Mouse (Mus musculus) liver, postnatal 0 days (tissue): ENCODE measurements around the gene Iqcg. TPM values are rescaled to one million over a fixed set of nuclear protein-coding genes. Genes with fewer than 3 reads are reported as not detected.
"Not testable (repeated sequence)": the region's sequence is repeated elsewhere in the genome, so short reads cannot be mapped to it uniquely, and the experiment has no call there.

Experiments
- ATAC-seq: fragments of 200-750 bp; cut with Nextera tagmentation; 2 replicates; pipeline ENCODE4 v1.8.0; 2017; ENCODE audit warnings: mild to moderate bottlenecking, moderate library complexity
- DNase-seq: peaks from one replicate; pipeline ENCODE4 v3.0.0-alpha.2; 2016
- H3K27ac ChIP-seq: fragments of 300-500 bp; sonication (generic); 2 replicates; pipeline ENCODE4 v1.5.1; 2014; ENCODE audit warnings: antibody characterized with exemption, moderate library complexity, mild to moderate bottlenecking, low read depth
- H3K27me3 ChIP-seq: fragments of 300-500 bp; sonication (generic); 2 replicates; pipeline ENCODE4 v1.6.1; 2014; ENCODE audit warnings: low read length, control low read depth, mixed read lengths; ENCODE audit not compliant: insufficient read depth
- H3K36me3 ChIP-seq: fragments of 300-500 bp; sonication (generic); replicated peaks from 2 replicates; pipeline ENCODE4 v1.6.1; 2014; ENCODE audit warnings: mild to moderate bottlenecking, control low read depth, low read length, moderate library complexity, mixed read lengths; ENCODE audit not compliant: insufficient read depth
- H3K4me1 ChIP-seq: fragments of 300-500 bp; sonication (generic); 2 replicates; pipeline ENCODE4 v1.6.1; 2014; ENCODE audit warnings: antibody characterized with exemption, mild to moderate bottlenecking, control low read depth; ENCODE audit not compliant: insufficient read depth
- H3K4me2 ChIP-seq: fragments of 300-500 bp; sonication (generic); 2 replicates; pipeline ENCODE4 v1.6.1; 2014; ENCODE audit warnings: low read depth, mild to moderate bottlenecking, low read length, moderate library complexity, mixed read lengths
- H3K4me3 ChIP-seq: fragments of 300-500 bp; sonication (generic); 2 replicates; pipeline ENCODE4 v1.5.1; 2014; ENCODE audit warnings: low read depth, low read length
- H3K9ac ChIP-seq: fragments of 300-500 bp; sonication (generic); replicated peaks from 2 replicates; pipeline ENCODE4 v1.6.1; 2014; ENCODE audit warnings: mild to moderate bottlenecking, moderate library complexity
- H3K9me3 ChIP-seq: fragments of 300-500 bp; sonication (generic); 2 replicates; pipeline ENCODE4 v1.6.1; 2016; ENCODE audit warnings: mild to moderate bottlenecking, control low read depth, low read length, mixed read lengths
- CTCF ChIP-seq: sonication (generic); IDR thresholded peaks from 2 replicates; pipeline ENCODE4 v1.5.1; 2016; ENCODE audit warnings: antibody characterized with exemption, low read depth
- EP300 ChIP-seq: IDR thresholded peaks from 2 replicates; pipeline ENCODE4 v1.6.1; 2016; ENCODE audit warnings: antibody characterized with exemption, low read depth, mild to moderate bottlenecking
- WGBS: fragments of 180-500 bp; shearing (Covaris S2); extraction: QIAGEN DNeasy Blood & Tissue Kit; methylation state at CpG from one replicate; pipeline ENCODE4 v1.1.7; 2014; ENCODE audit not compliant: insufficient replicate concordance; 5-methylcytosine and 5-hydroxymethylcytosine counted together
- polyA plus RNA-seq: library from polyadenylated mRNA; unstranded; fragments of >200 nt; fragmentation: Nextera tagmentation; extraction: Ambion mirVana; gene quantifications from 2 replicates; pipeline ENCODE4 v1.2.1, GENCODE M21; 2015

The Iqcg gene
- polyA plus RNA-seq, 1 experiment from 2014 or later, result 0.95 TPM

DNA sequence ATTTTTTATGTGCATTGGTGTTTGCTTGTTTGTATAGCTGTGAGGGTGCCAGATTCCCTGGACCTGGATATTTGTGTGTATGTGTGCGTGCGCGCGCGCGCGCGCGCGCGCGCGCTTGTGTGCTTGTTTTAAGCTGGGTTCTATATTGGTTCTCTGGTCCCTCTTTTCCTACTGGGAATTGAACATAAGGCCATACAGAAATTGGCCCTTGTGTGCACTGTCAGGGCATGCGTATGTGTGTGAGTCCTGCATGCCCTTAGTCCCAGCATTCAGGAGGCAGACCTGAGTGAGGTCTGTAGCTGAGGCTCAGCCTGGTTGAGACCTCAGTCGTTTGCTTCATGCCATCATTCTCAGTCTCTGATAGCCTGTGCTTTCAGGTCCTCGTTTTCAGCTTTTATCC lies 2.0 kb upstream of the Iqcg start:
- peaks cover 31% of the 10 kb centered on the region for H3K36me3 ChIP-seq
- H3K9ac ChIP-seq, result peak overlapping the region; percentile 50; the same call in 1 of the 2 replicates
- peaks cover 28% of the 10 kb centered on the region for H3K4me1 ChIP-seq
- H3K4me3 ChIP-seq, result peak overlapping the region; percentile 92
- TF ChIP-seq EP300, result no peak
- ATAC-seq (no peak), DNase-seq (no peak)
- no peaks in the 10 kb centered on the region for H3K27me3 ChIP-seq
- no peaks in the 10 kb centered on the region for H3K9me3 ChIP-seq
- peak overlapping the region; percentile 45; the same call in 1 of the 2 replicates for H3K27ac ChIP-seq
- H3K4me2 ChIP-seq, result peak overlapping the region; percentile 78
- WGBS, result 78% methylated on average over 16 of the region's 16 CpGs

GRCm38 (mm10) chr16:33056786-33057185 lies 768 bp upstream of the Iqcg start:
- TF ChIP-seq CTCF (no peak), EP300 (no peak)
- no peak for DNase-seq
- ATAC-seq, result peak; percentile 71
- Histone ChIP-seq H3K9me3 (no peaks in the 10 kb centered on the region), H3K27me3 (no peaks in the 10 kb centered on the region), H3K4me3 (peak overlapping the region; percentile 92), H3K9ac (peak overlapping the region; percentile 91), H3K36me3 (peaks cover 31% of the 10 kb centered on the region), H3K4me1 (peaks cover 21% of the 10 kb centered on the region), H3K27ac (peak overlapping the region; percentile 88), H3K4me2 (peak overlapping the region; percentile 78)
- under 1% methylated on average over 24 of the region's 24 CpGs for WGBS

DNA sequence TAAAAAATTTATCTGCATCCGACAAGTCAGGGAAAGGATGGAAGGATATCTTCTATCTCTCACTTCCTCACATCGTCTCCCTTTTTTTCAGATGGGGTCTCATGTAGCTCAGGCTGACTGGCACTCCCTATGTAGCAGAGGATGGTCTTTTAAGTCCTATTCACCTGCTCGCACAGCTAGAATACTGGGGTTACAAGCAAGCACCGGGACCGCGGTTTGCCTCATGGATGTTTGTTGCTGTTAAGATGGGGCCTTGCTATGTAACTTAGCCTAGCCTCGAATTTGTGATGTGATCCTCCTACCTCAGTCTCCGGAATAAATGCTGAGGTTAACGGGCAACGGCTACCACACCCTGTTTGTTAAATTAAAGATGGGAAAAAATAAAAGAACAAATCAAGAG lies 363 bp downstream of the Iqcg start:
- Histone ChIP-seq H3K9me3 (no peaks in the 10 kb centered on the region), H3K4me2 (peak overlapping the region; percentile 78), H3K9ac (0 out of 2 replicates have a peak overlapping the region, but pooled peaks have one; percentile 17), H3K4me1 (peaks cover 15% of the 10 kb centered on the region; the same call in 1 of the 2 replicates), H3K27me3 (no peaks in the 10 kb centered on the region), H3K27ac (no peak overlapping the region), H3K36me3 (peaks cover 26% of the 10 kb centered on the region), H3K4me3 (peak overlapping the region; percentile 92)
- no peak for ATAC-seq
- no peak for TF ChIP-seq CTCF
- TF ChIP-seq EP300, result no peak
- DNase-seq, result no peak
- WGBS, result 16% methylated on average over 10 of the region's 10 CpGs

- not testable (repeated sequence) for H3K27ac ChIP-seq, DNase-seq, H3K4me2 ChIP-seq, H3K4me3 ChIP-seq, H3K9ac ChIP-seq, H3K9me3 ChIP-seq, H3K27me3 ChIP-seq, ATAC-seq
- Histone ChIP-seq H3K4me1 (peaks cover 15% of the 10 kb centered on the region; the same call in 1 of the 2 replicates), H3K36me3 (peaks cover 19% of the 10 kb centered on the region)
- 84% methylated on average over 2 of the region's 2 CpGs for WGBS
These were observed 1.1 kb downstream of the Iqcg start for GRCm38 (mm10) chr16:33054927-33055326.

- peaks cover 6% of the 10 kb centered on the region; the same call in 1 of the 2 replicates for H3K4me1 ChIP-seq
- TF ChIP-seq CTCF (no peak), EP300 (no peak)
- ATAC-seq (no peak), DNase-seq (no peak)
- H3K36me3 ChIP-seq, result peaks cover 1% of the 10 kb centered on the region; the same call in 1 of the 2 replicates
- no peak overlapping the region for H3K9ac ChIP-seq
- no peak overlapping the region for H3K27ac ChIP-seq
- H3K4me2 ChIP-seq, result no peak overlapping the region
- WGBS, result 66% methylated on average over 5 of the region's 5 CpGs
- H3K9me3 ChIP-seq, result no peaks in the 10 kb centered on the region
- H3K4me3 ChIP-seq, result no peak overlapping the region
- H3K27me3 ChIP-seq, result no peaks in the 10 kb centered on the region
These were observed 2.9 kb downstream of the Iqcg start for GRCm38 (mm10) chr16:33053141-33053540.

- Histone ChIP-seq H3K27me3 (no peaks in the 10 kb centered on the region), H3K27ac (no peak overlapping the region), H3K4me1 (no peaks in the 10 kb centered on the region), H3K36me3 (no peaks in the 10 kb centered on the region), H3K4me3 (no peak overlapping the region), H3K9me3 (no peaks in the 10 kb centered on the region), H3K4me2 (no peak overlapping the region), H3K9ac (no peak overlapping the region)
- ATAC-seq (no peak), DNase-seq (no peak)
- 78% methylated on average over 16 of the region's 16 CpGs for WGBS
- TF ChIP-seq CTCF (no peak), EP300 (no peak)
These were observed 6.2 kb downstream of the Iqcg start for GRCm38 (mm10) chr16:33049809-33050208.

DNA sequence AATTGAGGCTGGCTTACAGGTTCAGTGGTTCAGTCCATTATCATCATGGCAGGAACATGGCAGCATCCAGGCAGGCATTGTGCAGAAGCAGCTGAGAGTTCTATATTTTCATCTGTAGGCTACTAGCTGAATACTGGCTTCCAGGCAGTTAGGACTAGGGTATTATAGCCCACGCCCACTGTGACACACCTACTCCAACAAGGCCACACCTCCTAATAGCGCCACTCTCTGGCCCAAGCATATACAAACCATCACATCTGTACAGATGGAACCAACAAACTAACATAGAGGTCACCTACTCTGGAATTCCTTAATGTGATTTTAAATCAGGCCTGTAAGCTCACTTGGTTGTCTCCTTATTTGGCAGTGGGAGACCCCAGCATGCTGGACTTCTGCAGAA lies 7.3 kb downstream of the Iqcg start:
- WGBS, result 81% methylated on average over 2 of the region's 2 CpGs
- no peaks in the 10 kb centered on the region for H3K4me1 ChIP-seq

More for the DNA sequence above, 7.3 kb downstream of the Iqcg start:
- no peaks in the 10 kb centered on the region for H3K36me3 ChIP-seq
- H3K4me3 ChIP-seq, result no peak overlapping the region
- H3K27me3 ChIP-seq, result no peaks in the 10 kb centered on the region
- no peaks in the 10 kb centered on the region for H3K9me3 ChIP-seq
- no peak overlapping the region for H3K9ac ChIP-seq
- TF ChIP-seq EP300 (no peak), CTCF (no peak)
- DNase-seq (no peak), ATAC-seq (no peak)
- no peak overlapping the region for H3K4me2 ChIP-seq
- no peak overlapping the region for H3K27ac ChIP-seq
